Mouse (Mus musculus) embryonic facial prominence, embryonic 11.5 days (tissue): Measurements from ENCODE around the gene Slc39a1. TPM values are rescaled to one million over a fixed set of nuclear protein-coding genes. Genes with fewer than 3 reads are reported as not detected.

ENCODE experiments used
- microRNA-seq: library from miRNA; unstranded; fragments of <30 nt; microRNA quantifications from one replicate; pipeline ENCODE4, GENCODE M21; 2016; ENCODE audit warnings: borderline number of aligned reads
- polyA plus RNA-seq: library from polyadenylated mRNA; unstranded; fragments of >200 nt; fragmentation: Nextera tagmentation; extraction: Ambion mirVana; gene quantifications from 2 replicates; pipeline ENCODE4 v1.2.1, GENCODE M21; 2014

Gene Slc39a1
- polyA plus RNA-seq, 1 experiment from 2014 or later: 48.7 TPM

Small RNA genes within 50 kb of the gene (microRNA-seq; reads per million reads assigned to microRNA genes)
- not detected for gene Mir7012

Other genes starting within 250 kb of the Slc39a1 start
- gene Hax1, start 249.4 kb upstream of the Slc39a1 start, polyA plus RNA-seq: 201 and 207 TPM in 2 replicates
- gene 4933434E20Rik, start 196.5 kb upstream of the Slc39a1 start, polyA plus RNA-seq: 171 and 176 TPM in 2 replicates
- 221 and 227 TPM in 2 replicates for gene Ubap2l, start 195.5 kb upstream of the Slc39a1 start, polyA plus RNA-seq
- 551 and 574 TPM in 2 replicates for gene Tpm3, start 175.5 kb upstream of the Slc39a1 start, polyA plus RNA-seq
- 0.42 and 0.45 TPM in 2 replicates for gene Nup210l, start 144.0 kb upstream of the Slc39a1 start, polyA plus RNA-seq
- 1,115 and 1,319 TPM in 2 replicates for gene Rps27, start 34.5 kb upstream of the Slc39a1 start, polyA plus RNA-seq
- gene Rab13, start 34.5 kb upstream of the Slc39a1 start, polyA plus RNA-seq: 13.2 and 14.7 TPM in 2 replicates
- 94.4 and 103 TPM in 2 replicates for gene Jtb, start 16.6 kb upstream of the Slc39a1 start, polyA plus RNA-seq
- 7.7 and 9.9 TPM in 2 replicates for gene Creb3l4, start 4.7 kb upstream of the Slc39a1 start, polyA plus RNA-seq
- 10.8 and 12.5 TPM in 2 replicates for gene Crtc2, start 6.0 kb downstream of the Slc39a1 start, polyA plus RNA-seq
- gene Dennd4b, start 17.0 kb downstream of the Slc39a1 start, polyA plus RNA-seq: 2.6 and 2.9 TPM in 2 replicates
- gene Gatad2b, start 45.0 kb downstream of the Slc39a1 start, polyA plus RNA-seq: 12.6 TPM in 2 replicates
- 15.3 and 16.8 TPM in 2 replicates for gene Slc27a3, start 141.8 kb downstream of the Slc39a1 start, polyA plus RNA-seq
- 31.7 and 32.1 TPM in 2 replicates for gene Ints3, start 185.4 kb downstream of the Slc39a1 start, polyA plus RNA-seq
- gene Npr1, start 217.7 kb downstream of the Slc39a1 start, polyA plus RNA-seq: 1.7 and 3.0 TPM in 2 replicates
- 364 and 383 TPM in 2 replicates for gene Ilf2, start 228.0 kb downstream of the Slc39a1 start, polyA plus RNA-seq
- 63.3 and 65.8 TPM in 2 replicates for gene Snapin, start 242.9 kb downstream of the Slc39a1 start, polyA plus RNA-seq